Mouse (Mus musculus) right cerebral cortex, postnatal 36 days (tissue): ENCODE measurements at regions not wholly inside any gene's neighbourhood (a gene's known extent, or its start where the extent isn't known, plus 50 kb on each side); places are given as distances from the start of the nearest gene placed in this dataset.

Source experiments
- DNase-seq, 2 experiments: peaks; one replicate each; pipeline ENCODE4 v3.0.0; 2022; ENCODE audit warnings: low spot score in 2 of 2, mixed read lengths in 1 of 2

DNA sequence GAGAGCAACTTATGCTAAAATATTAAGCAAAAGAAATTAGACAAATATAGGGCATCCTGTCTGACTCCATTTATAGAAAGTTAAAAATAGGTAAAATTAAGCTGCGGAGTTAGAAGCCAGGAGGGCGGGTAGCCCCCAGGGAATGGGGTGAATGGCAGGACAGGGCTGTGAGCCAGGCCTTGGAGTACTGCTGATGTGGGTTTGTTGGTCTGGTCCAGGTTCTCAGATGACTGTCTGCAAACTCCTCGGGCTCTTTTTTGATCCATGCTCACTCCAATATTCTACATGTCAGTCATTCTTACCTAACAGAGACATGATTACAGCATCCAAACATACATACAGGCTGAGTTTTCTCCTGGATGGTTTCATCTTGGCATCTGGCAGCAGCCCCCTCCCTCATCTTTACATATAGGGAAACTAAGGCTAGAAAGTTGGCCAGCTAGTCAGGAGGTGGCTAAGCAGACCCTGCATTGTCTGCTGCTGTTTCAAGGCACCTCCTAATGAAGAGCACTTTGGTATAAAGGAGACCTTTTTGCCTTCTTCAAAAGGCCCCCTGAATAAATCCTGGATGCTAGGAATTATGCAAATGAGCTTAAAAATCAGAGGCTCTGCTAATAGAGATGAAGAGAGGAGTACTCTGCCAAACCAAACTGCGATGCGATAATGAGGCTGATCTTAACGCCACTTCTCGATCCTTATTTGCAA lies 354.4 kb downstream of the Xylt1 start:
- no peak for DNase-seq

DNA sequence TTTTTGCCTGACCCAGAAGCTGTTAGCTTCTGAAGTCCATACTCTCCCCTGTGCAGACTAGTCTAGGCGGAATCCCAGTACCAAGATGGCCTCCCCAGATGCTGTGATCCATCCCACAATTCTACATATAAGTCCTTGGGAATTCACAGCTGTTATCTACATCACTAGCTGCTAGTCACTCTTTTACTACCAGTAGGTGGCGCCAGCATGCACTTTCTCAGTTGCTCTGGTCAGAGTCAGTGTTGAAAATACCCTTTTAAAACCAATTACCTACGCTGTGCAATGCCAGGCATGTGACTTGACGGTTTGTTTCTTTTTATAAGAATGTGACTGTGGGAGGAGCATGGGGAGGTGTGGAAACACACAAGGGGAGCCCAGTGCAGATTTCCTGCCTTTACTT lies 348.3 kb downstream of the Xylt1 start:
- no peak for DNase-seq
